11 mouse cellular contexts compared by ENCODE assay signal in genomic region chr1:42699471-42699871, GRCm38 (mm10). TPM values are rescaled to one million over a fixed set of nuclear protein-coding genes. Genes with fewer than 3 reads are reported as not detected.
DNase-seq lines count a peak whose midpoint lies in the region; ATAC-seq and TF ChIP-seq lines count a peak whose summit lies in the region.
"Had no signal": no experiment of that assay in that cellular context is flagged by ENCODE, and none has a peak within 500 bp of the region (broad histone marks: within the 10 kb centered on the region; RNA-seq: fewer than 3 reads in every experiment).

No protein-coding gene starts in this region.

- peak; percentile 66 to 68 for DNase-seq in cerebellum, postnatal 25 days
- no peak for DNase-seq in cerebellum, adult 11 months
- DNase-seq in retina, postnatal 1 day: peak; percentile 42
- DNase-seq in retina, embryonic 14.5 days (ENCODE audit: low spot score): no peak
- peak; percentile 67 for DNase-seq in limb, embryonic 10.5 days (ENCODE audit: low spot score)
- DNase-seq in urinary bladder, postnatal 4 days (ENCODE audit: low spot score in 2 of 2): no peak
- DNase-seq in liver, embryonic 11.5 days (ENCODE audit: low spot score): no peak
- no peak for DNase-seq in heart, adult 2 months
- DNase-seq: adrenal gland, adult 8-10 months; gastrocnemius, postnatal 25 days had no signal

- under 1% methylated on average over 19 of the region's 19 CpGs for WGBS in limb, embryonic 10.5 days
- WGBS in liver, embryonic 11.5 days: 3% methylated on average over 19 of the region's 19 CpGs
- 5% methylated on average over 19 of the region's 19 CpGs for WGBS in heart, adult 2 months

- no peaks in the 10 kb centered on the region for H3K9me3 ChIP-seq in limb, embryonic 10.5 days (replicated peaks)
- H3K9me3 ChIP-seq in liver, embryonic 11.5 days (ENCODE audit: control insufficient read depth, low read length): no peaks in the 10 kb centered on the region

- no peak overlapping the region for H3K27ac ChIP-seq in limb, embryonic 10.5 days
- no peak overlapping the region for H3K27ac ChIP-seq in liver, embryonic 11.5 days (ENCODE audit: low read depth, low read length)
- no peak overlapping the region for H3K27ac ChIP-seq in heart, adult 2 months

- peaks cover 100% of the 10 kb centered on the region for H3K27me3 ChIP-seq in limb, embryonic 10.5 days (ENCODE audit: low read depth, poor library complexity, severe bottlenecking)
- H3K27me3 ChIP-seq in liver, embryonic 11.5 days (replicated peaks; ENCODE audit: control insufficient read depth, insufficient read depth, low read length): peaks cover 94% of the 10 kb centered on the region
- peaks cover 40% of the 10 kb centered on the region for H3K27me3 ChIP-seq in heart, adult 2 months (ENCODE audit: control insufficient read depth, insufficient read depth, low read length)

- H3K4me3 ChIP-seq in limb, embryonic 10.5 days: no peak overlapping the region
- no peak overlapping the region for H3K4me3 ChIP-seq in liver, embryonic 11.5 days (ENCODE audit: low read depth, low read length)
- no peak overlapping the region for H3K4me3 ChIP-seq in heart, adult 2 months

- H3K79me2 ChIP-seq in heart, adult 2 months (replicated peaks; ENCODE audit: control insufficient read depth, insufficient read depth, low read length): no peaks in the 10 kb centered on the region

- no peak for TF ChIP-seq CTCF in heart, adult 2 months (IDR thresholded peaks at IDR 0.05)

- ATAC-seq in liver, embryonic 11.5 days (replicated peaks; ENCODE audit: low FRiP score): no peak

- H3K36me3 ChIP-seq in limb, embryonic 10.5 days: no peaks in the 10 kb centered on the region
- no peaks in the 10 kb centered on the region for H3K36me3 ChIP-seq in liver, embryonic 11.5 days (ENCODE audit: control insufficient read depth, insufficient read depth, low read length)
- no peaks in the 10 kb centered on the region for H3K36me3 ChIP-seq in heart, adult 2 months (ENCODE audit: control insufficient read depth, insufficient read depth, low read length)

- TF ChIP-seq EP300 in heart, adult 2 months (IDR thresholded peaks at IDR 0.05; ENCODE audit: insufficient read depth, low read depth, low read length): no peak

- intact Hi-C loops in heart, adult 2 months (cut with DNase I): loop anchor here (10.0 kb wide), 1 partner anchor 1435 kb away; no protein-coding TSS in a partner anchor

- H3K9ac ChIP-seq in liver, embryonic 11.5 days (ENCODE audit: low read depth, low read length): no peak overlapping the region
- H3K9ac ChIP-seq in heart, adult 2 months (ENCODE audit: low read depth, low read length): no peak overlapping the region

- peaks cover 47% of the 10 kb centered on the region for H3K4me1 ChIP-seq in limb, embryonic 10.5 days
- H3K4me1 ChIP-seq in liver, embryonic 11.5 days (replicated peaks; ENCODE audit: control insufficient read depth, insufficient read depth, low read length): peaks cover 2% of the 10 kb centered on the region
- H3K4me1 ChIP-seq in heart, adult 2 months (ENCODE audit: control insufficient read depth, insufficient read depth, low read length): peaks cover 1% of the 10 kb centered on the region

- TF ChIP-seq POLR2A in heart, adult 2 months (IDR thresholded peaks at IDR 0.05; ENCODE audit: insufficient read depth, low read depth, low read length): no peak

- no peak overlapping the region for H3K4me2 ChIP-seq in liver, embryonic 11.5 days

RNA-seq across cellular contexts. Expression of gene Pou3f3, which starts 3.9 kb away (rescaled TPM):
- 0.11 TPM in 1 of 2 replicates, not detected in the other for polyA plus RNA-seq in limb, embryonic 10.5 days (2016; fragmentation: Nextera tagmentation; extraction: Ambion mirVana)
- polyA plus RNA-seq in liver, embryonic 11.5 days (2014; fragmentation: Nextera tagmentation; extraction: Ambion mirVana): 0.08 and 0.11 TPM in 2 replicates
- total RNA-seq in heart, adult 2 months (2021): not detected
- not detected in 2 replicates for polyA plus RNA-seq in heart, adult 2 months (2012; rRNA removed)
- total RNA-seq: gastrocnemius, postnatal 25 days; megakaryocyte-erythroid progenitor cell, adult 5-6 weeks had no signal

Comparison
In these comparisons a context has a peak if more than half of its experiments do, and no peak if none do; other contexts are left out.
1. DNase-seq: peak in cerebellum, postnatal 25 days (2 of 2), retina, postnatal 1 day (single experiment) and limb, embryonic 10.5 days (single experiment); none in cerebellum, adult 11 months (single experiment), retina, embryonic 14.5 days (single experiment), urinary bladder, postnatal 4 days (0 of 2), liver, embryonic 11.5 days (single experiment) and heart, adult 2 months (0 of 2).